In the genomic region with DNA sequence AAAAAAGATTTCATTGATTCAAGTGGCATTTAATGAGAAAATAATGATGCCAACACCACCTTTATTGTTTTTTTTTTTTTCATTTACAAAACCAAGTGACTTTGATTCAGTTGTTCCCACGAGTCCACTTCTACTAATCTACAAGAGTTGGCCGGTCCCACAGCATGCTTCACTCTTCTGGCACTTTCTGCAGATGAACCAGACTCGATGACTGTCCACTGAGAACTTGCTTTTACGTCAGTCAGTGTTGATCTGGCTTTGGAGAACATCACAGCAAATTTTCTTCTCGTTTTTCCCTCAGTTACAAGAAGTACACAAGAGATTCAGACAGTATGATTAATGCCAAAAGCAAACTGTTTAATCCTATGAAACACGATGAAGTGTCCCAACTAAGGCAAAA, we compare ENCODE assay signal across 33 mouse cellular contexts. TPM values are rescaled to one million over a fixed set of nuclear protein-coding genes. Genes with fewer than 3 reads are reported as not detected.
DNase-seq lines count a peak whose midpoint lies in the region; ATAC-seq lines count a peak whose summit lies in the region.
"Had no signal": no experiment of that assay in that cellular context is flagged by ENCODE, and none has a peak within 500 bp of the region (broad histone marks: within the 10 kb centered on the region; RNA-seq: fewer than 3 reads in every experiment).

No protein-coding gene starts in this region.

- no peak overlapping the region for H3K4me3 ChIP-seq in heart, embryonic 11.5 days (ENCODE audit: low read depth, low read length)
- H3K4me3 ChIP-seq: embryonic facial prominence, embryonic 12.5 days; embryonic facial prominence, embryonic 15.5 days; erythroblast, embryonic 14.5 days; forebrain, embryonic 12.5 days; forebrain, embryonic 15.5 days; heart, adult 2 months; heart, embryonic 15.5 days; hindbrain, embryonic 10.5 days; hindbrain, embryonic 13.5 days; intestine, embryonic 15.5 days had no signal

- no peak overlapping the region for H3K4me2 ChIP-seq in heart, embryonic 11.5 days
- H3K4me2 ChIP-seq: embryonic facial prominence, embryonic 12.5 days; embryonic facial prominence, embryonic 15.5 days; forebrain, embryonic 12.5 days; forebrain, embryonic 15.5 days; heart, embryonic 15.5 days; hindbrain, embryonic 13.5 days; intestine, embryonic 15.5 days had no signal

- no peak overlapping the region for H3K9ac ChIP-seq in heart, embryonic 11.5 days (ENCODE audit: low read depth, low read length)
- H3K9ac ChIP-seq: embryonic facial prominence, embryonic 12.5 days; embryonic facial prominence, embryonic 15.5 days; forebrain, embryonic 12.5 days; forebrain, embryonic 15.5 days; heart, embryonic 15.5 days; hindbrain, embryonic 13.5 days; intestine, embryonic 15.5 days had no signal

- H3K27ac ChIP-seq in heart, embryonic 11.5 days (ENCODE audit: low read depth, low read length) = no peak overlapping the region
- H3K27ac ChIP-seq: embryonic facial prominence, embryonic 12.5 days; embryonic facial prominence, embryonic 15.5 days; forebrain, embryonic 12.5 days; forebrain, embryonic 15.5 days; heart, adult 2 months; heart, embryonic 15.5 days; hindbrain, embryonic 10.5 days; hindbrain, embryonic 13.5 days; intestine, embryonic 15.5 days had no signal

- H3K4me1 ChIP-seq in heart, embryonic 11.5 days (ENCODE audit: control insufficient read depth, insufficient read depth, low read length) = no peaks in the 10 kb centered on the region
- H3K4me1 ChIP-seq: embryonic facial prominence, embryonic 12.5 days; embryonic facial prominence, embryonic 15.5 days; forebrain, embryonic 12.5 days; forebrain, embryonic 15.5 days; heart, embryonic 15.5 days; hindbrain, embryonic 10.5 days; hindbrain, embryonic 13.5 days; intestine, embryonic 15.5 days had no signal

- intact Hi-C loops in heart, postnatal 36 days (cut with DNase I) = no loop called here

- H3K36me3 ChIP-seq in heart, embryonic 11.5 days (ENCODE audit: control insufficient read depth, insufficient read depth, low read length) = no peaks in the 10 kb centered on the region
- H3K36me3 ChIP-seq: embryonic facial prominence, embryonic 12.5 days; embryonic facial prominence, embryonic 15.5 days; forebrain, embryonic 12.5 days; forebrain, embryonic 15.5 days; heart, embryonic 15.5 days; hindbrain, embryonic 10.5 days; hindbrain, embryonic 13.5 days; intestine, embryonic 15.5 days had no signal

- ATAC-seq in heart, embryonic 11.5 days (replicated peaks; ENCODE audit: insufficient number of reproducible peaks, low FRiP score, low TSS enrichment) = no peak
- ATAC-seq: CD4-positive, CD25-positive, alpha-beta regulatory T cell, adult 4 months; forebrain, embryonic 15.5 days; hindbrain, embryonic 16.5 days; intestine, embryonic 15.5 days had no signal

- WGBS in heart, embryonic 11.5 days (ENCODE audit: insufficient replicate concordance) = 69% methylated on average over 6 of the region's 6 CpGs

- no peaks in the 10 kb centered on the region for H3K9me3 ChIP-seq in heart, embryonic 11.5 days (replicated peaks; ENCODE audit: control insufficient read depth, low read length)
- H3K9me3 ChIP-seq: embryonic facial prominence, embryonic 12.5 days; embryonic facial prominence, embryonic 15.5 days; forebrain, embryonic 12.5 days; forebrain, embryonic 15.5 days; heart, embryonic 15.5 days; hindbrain, embryonic 10.5 days; hindbrain, embryonic 13.5 days; intestine, embryonic 15.5 days had no signal

- no peaks in the 10 kb centered on the region for H3K27me3 ChIP-seq in heart, embryonic 11.5 days (ENCODE audit: control insufficient read depth, insufficient read depth, low read length)
- H3K27me3 ChIP-seq: embryonic facial prominence, embryonic 12.5 days; embryonic facial prominence, embryonic 15.5 days; forebrain, embryonic 12.5 days; forebrain, embryonic 15.5 days; heart, embryonic 15.5 days; hindbrain, embryonic 13.5 days; intestine, embryonic 15.5 days had no signal

- peak; percentile 96 for DNase-seq in heart, adult 11 months
- no peak for DNase-seq in heart, postnatal 36 days
- peak; percentile 58 to 62 for DNase-seq in heart, adult 9 months (ENCODE audit: low spot score in 2 of 2)
- DNase-seq in skeletal muscle tissue, adult 2 months (ENCODE audit: low read depth, low spot score) = peak; percentile 48
- DNase-seq in urinary bladder, postnatal 14 days (ENCODE audit: low spot score) = no peak
- DNase-seq: adrenal gland, adult 2 months; adrenal gland, postnatal 14 days; cerebellum, adult 11 months; cerebellum, adult 2 months; cerebellum, adult 9-11 months; cerebellum, postnatal 25 days; gastrocnemius, postnatal 10 days; kidney, adult 11 months; kidney, adult 8-10 months had no signal

RNA-seq across cellular contexts. Expression of a gene that starts 6.6 kb away (rescaled TPM):
- total RNA-seq in heart, postnatal 36 days (2021) = 10 to 100 TPM; 32.9 to 36.9 TPM
- 115 and 125 TPM in 2 replicates for polyA plus RNA-seq in heart, embryonic 11.5 days (2014; fragmentation: Nextera tagmentation; extraction: Ambion mirVana)
- polyA plus RNA-seq: C2C12; CD4-positive, CD25-positive, alpha-beta regulatory T cell, adult 4 months had no signal

RNA-seq across cellular contexts. Expression of a gene that starts 7.0 kb away (rescaled TPM):
- not detected for total RNA-seq in heart, postnatal 36 days (2021)
- not detected in 2 replicates for polyA plus RNA-seq in heart, embryonic 11.5 days (2014; fragmentation: Nextera tagmentation; extraction: Ambion mirVana)
- total RNA-seq: adrenal gland, adult 2 months; adrenal gland, postnatal 14 days; adrenal gland, postnatal 4 days; gastrocnemius, postnatal 10 days; gastrocnemius, postnatal 4 days; heart, adult 2 months; heart, postnatal 10 days; MEL had no signal
- polyA plus RNA-seq: C2C12; cerebellum, adult 2 months; forebrain, embryonic 12.5 days; forebrain, embryonic 15.5 days; heart, adult 2 months; heart, embryonic 15.5 days; hindbrain, embryonic 10.5 days; hindbrain, embryonic 13.5 days had no signal

RNA-seq across cellular contexts. Expression of a gene that starts 10.5 kb away (rescaled TPM):
- 10 to 100 TPM in 1 of 2 experiments, 1 to 10 TPM in 1; 8.7 to 11.2 TPM for total RNA-seq in heart, postnatal 36 days (2021)
- polyA plus RNA-seq in heart, embryonic 11.5 days (2014; fragmentation: Nextera tagmentation; extraction: Ambion mirVana) = 28.8 and 32.8 TPM in 2 replicates
- polyA plus RNA-seq: CD4-positive, CD25-positive, alpha-beta regulatory T cell, adult 4 months had no signal

RNA-seq across cellular contexts. Expression of a gene that starts 15.5 kb away (rescaled TPM):
- not detected for total RNA-seq in heart, postnatal 36 days (2021)
- polyA plus RNA-seq in heart, embryonic 11.5 days (2014; fragmentation: Nextera tagmentation; extraction: Ambion mirVana) = 0.39 and 0.73 TPM in 2 replicates
- total RNA-seq: adrenal gland, adult 2 months; adrenal gland, postnatal 14 days; adrenal gland, postnatal 4 days; common myeloid progenitor, adult 5-6 weeks; gastrocnemius, postnatal 10 days; gastrocnemius, postnatal 4 days; heart, adult 2 months; heart, postnatal 10 days; MEL had no signal
- polyA plus RNA-seq: adrenal gland, adult 2 months; C2C12; CD4-positive, CD25-positive, alpha-beta regulatory T cell, adult 4 months; cerebellum, adult 2 months; erythroblast, embryonic 14.5 days; forebrain, embryonic 12.5 days; forebrain, embryonic 15.5 days; hindbrain, embryonic 10.5 days; hindbrain, embryonic 13.5 days; hindbrain, embryonic 16.5 days had no signal

RNA-seq across cellular contexts. Expression of a gene that starts 19.7 kb away (rescaled TPM):
- total RNA-seq in heart, postnatal 36 days (2021) = under 1 TPM in 1 of 2 experiments, not detected in 1; 0.31 TPM
- polyA plus RNA-seq in heart, embryonic 11.5 days (2014; fragmentation: Nextera tagmentation; extraction: Ambion mirVana) = 0.51 and 0.53 TPM in 2 replicates
- total RNA-seq: adrenal gland, adult 2 months; adrenal gland, postnatal 14 days; adrenal gland, postnatal 4 days; common myeloid progenitor, adult 5-6 weeks; gastrocnemius, postnatal 10 days; heart, postnatal 10 days; MEL had no signal
- polyA plus RNA-seq: adrenal gland, adult 2 months; CD4-positive, CD25-positive, alpha-beta regulatory T cell, adult 4 months; erythroblast, embryonic 14.5 days; forebrain, embryonic 12.5 days; heart, embryonic 15.5 days; hindbrain, embryonic 10.5 days had no signal

Comparison
In these comparisons a context has a peak if more than half of its experiments do, and no peak if none do; other contexts are left out.
1. DNase-seq: peak in heart, adult 11 months (single experiment), heart, adult 9 months (2 of 2) and skeletal muscle tissue, adult 2 months (single experiment); none in heart, postnatal 36 days (0 of 2) and urinary bladder, postnatal 14 days (single experiment).